Mouse (Mus musculus) lung, postnatal 10 days (tissue): Measurements from ENCODE around the gene Fam81b.
A peak's percentile ranks its signal among the peaks of the same experiment; 100 is the strongest.

ENCODE experiments used
- DNase-seq: peaks from one replicate; pipeline ENCODE4 v3.0.0; 2021

The Fam81b gene

DNA sequence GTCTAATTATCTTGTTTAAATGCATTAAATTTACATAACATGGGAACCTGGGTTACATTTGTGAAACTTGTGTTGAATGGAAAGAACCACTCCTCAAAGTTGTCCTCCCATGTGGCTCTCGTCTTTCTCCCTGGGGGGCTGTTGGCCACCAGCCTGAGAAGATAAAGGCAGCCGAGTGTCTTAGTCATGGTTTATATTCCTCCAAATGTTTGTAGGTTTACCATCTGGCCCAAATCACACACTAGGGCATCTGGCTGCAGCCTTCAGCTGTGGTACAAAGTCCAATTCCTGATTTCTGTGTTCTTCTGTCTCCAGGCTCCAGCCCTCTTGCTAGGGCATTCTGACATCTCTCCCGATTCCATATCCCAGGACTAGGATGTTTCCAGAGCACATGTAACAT is 114.6 kb downstream of the Fam81b start:
- no peak for DNase-seq

DNA sequence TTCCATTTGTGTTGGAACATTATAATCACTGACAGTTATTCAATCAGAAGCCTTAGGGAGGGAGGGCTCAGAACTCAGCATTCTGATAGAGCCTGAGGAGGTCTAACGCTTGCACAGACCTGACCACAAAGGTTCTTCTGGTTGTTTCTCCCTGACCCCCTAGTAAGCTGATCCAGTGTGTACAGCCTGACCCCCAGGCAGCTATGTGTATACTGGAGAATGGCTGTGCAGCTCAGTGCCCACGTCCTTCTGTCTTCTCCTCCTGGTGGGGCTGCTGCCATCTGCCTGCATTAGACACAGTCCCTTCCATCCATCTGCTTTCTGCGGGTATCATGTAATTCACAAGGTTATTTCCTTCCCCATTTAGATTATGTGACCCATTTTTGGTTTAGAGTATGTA is 115.7 kb downstream of the Fam81b start:
- no peak for DNase-seq

GRCm38 (mm10) chr13:76187651-76188050 is 117.2 kb downstream of the Fam81b start:
- DNase-seq: no peak

DNA sequence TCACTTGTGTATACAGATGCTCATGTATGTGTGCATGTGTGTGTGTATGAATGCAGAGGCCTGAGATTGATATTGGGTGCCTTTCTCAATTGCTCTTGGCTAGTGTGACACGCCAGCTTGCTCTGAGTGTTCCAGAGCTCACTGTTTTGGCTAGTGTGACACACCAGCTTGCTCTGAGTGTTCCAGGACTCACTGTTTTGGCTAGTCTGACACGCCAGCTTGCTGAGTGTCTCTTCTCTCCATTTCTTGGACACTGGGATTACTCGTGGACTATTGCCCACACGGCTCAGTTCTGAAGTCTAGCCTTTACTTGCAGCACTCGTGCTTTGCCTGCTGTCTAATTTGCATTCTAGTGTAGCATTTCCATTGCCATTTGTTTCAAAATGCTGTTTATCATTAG is 126.2 kb downstream of the Fam81b start:
- DNase-seq: no peak

DNA sequence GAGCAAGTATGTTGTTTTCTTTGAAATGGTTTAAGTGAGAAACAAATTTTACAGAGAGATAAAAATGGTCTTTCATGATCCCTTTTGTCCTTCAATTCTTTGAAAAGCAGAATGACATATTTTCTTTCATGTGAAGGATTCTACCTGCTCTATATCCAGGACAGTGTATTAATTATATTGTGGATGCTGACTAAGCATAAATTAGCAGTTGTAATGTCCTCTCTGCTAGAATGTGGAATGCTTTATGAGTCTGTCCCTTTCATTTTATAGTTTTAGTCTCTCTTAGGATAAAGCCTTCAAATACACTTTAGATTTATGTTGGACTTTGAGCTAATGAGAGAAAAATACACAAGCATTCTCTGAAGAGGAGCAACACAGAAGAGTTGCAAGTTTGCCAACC is 130.6 kb downstream of the Fam81b start:
- DNase-seq: no peak

DNA sequence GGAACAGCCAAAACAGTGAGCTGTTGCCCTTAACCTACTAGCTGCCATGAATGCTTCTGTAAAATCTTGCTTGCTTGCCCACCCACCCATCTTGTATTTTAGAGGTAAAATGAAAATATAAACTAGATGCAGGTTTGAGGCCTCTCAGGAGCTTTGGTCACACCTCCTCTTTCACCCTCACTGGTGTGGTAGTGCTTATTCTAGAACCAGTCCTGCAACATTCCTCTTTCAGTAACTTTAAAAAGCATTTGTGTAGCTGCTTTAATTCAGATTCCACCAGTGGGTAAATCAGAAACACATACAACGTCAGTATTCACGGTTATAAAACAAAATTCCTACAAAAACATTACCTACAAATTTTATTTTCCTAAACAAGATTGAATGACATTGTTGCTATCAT is 144.3 kb downstream of the Fam81b start:
- peak; percentile 10 for DNase-seq

DNA sequence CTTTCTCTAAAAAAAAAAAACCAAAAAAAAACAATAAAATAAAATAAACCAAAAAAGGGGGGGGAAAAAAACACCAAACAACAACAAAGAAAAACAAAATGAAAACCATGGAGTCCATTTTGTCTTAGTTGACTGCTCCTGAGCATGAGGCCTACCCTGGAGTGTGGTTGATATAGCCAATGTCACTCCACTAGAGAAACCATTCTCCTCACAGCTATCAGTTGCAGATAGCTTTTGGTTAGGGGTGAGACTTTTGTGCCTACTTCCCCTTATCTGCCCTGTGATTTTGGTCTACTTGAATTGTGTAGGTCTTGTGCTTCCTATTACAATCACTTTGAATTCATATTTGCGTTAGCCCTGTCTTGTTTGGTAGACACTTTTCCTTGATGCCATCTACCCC is 147.4 kb downstream of the Fam81b start:
- DNase-seq: no peak

DNA sequence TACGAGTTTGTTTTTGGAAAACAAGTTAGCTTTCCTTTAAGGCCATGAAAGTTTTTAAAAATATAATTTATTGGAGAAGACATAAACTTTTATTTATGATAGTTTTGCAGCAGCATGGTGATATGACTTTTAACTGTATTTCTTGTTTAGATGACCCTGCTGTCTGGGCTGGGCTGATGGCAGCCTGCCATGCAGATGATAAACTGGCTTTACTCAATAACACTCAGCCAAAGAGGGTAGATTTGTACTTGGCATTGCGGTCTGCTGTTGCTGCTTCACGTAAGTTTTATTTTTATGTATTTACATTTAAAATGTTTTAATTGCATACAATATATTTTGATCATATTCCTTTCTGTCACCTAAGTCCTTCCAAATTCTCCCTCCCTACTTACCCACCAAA is 147.8 kb downstream of the Fam81b start:
- DNase-seq: no peak
